Mouse (Mus musculus): ENCODE measurements around the gene 1700019D03Rik. TPM values are rescaled to one million over a fixed set of nuclear protein-coding genes. Genes with fewer than 3 reads are reported as not detected.

The 1700019D03Rik gene
- polyA plus RNA-seq, 1 experiment from 2014 or later = 1.1 TPM

DNA sequence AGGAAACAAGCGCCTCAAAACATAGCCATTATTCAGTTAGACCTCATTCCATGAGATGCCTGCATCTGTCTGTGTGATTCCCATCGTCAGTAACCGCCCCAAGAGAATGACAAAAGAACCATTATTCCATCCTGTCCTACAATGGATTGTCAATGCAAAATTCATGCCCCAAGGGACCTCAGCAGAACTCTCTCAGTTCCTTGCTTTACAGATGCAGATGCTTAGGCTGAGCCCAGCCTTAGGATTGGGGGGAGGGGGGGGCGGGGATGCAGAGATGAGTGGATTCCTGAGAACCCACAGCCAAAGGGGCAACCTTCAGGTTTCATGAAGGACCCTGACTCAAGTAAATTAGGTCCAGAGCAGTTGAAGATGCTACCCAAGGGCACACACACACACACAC is 66.4 kb downstream of the 1700019D03Rik start:
- Histone ChIP-seq H3K9ac (ENCODE audit: low read length) (no peak overlapping the region), H3K36me3 (ENCODE audit: control insufficient read depth, insufficient read depth, low read length) (no peaks in the 10 kb centered on the region), H3K4me2 (ENCODE audit: low read length) (peak overlapping the region; percentile 98), H3K4me3 (ENCODE audit: control insufficient read depth in 1 of 2, insufficient read depth in 1 of 2, low read depth in 1 of 2, low read length in 2 of 2) (peak overlapping the region in 1 of 2 experiments; percentile 63; a peak in 1 of 4 replicates), H3K27me3 (ENCODE audit: control insufficient read depth, insufficient read depth, low read length) (no peaks in the 10 kb centered on the region), H3K4me1 (ENCODE audit: control insufficient read depth in 2 of 2, insufficient read depth in 2 of 2, low read length in 2 of 2) (peaks cover 6 to 7% of the 10 kb centered on the region in 2 experiments; a peak in 3 of 4 replicates), H3K27ac (replicated peaks in 1 of 2; ENCODE audit: control insufficient read depth in 1 of 2, insufficient read depth in 1 of 2, low read depth in 2 of 2, low read length in 2 of 2) (no peak overlapping the region), H3K9me3 (ENCODE audit: control insufficient read depth, low read length) (no peaks in the 10 kb centered on the region)
- ATAC-seq (ENCODE audit: insufficient number of reproducible peaks, insufficient read depth, low FRiP score, low read depth) = no peak
- WGBS = 37% methylated on average over 4 of the region's 4 CpGs

GRCm38 (mm10) chr1:52952551-52953397 is 67.2 kb downstream of the 1700019D03Rik start:
- 1% methylated on average over 47 of the region's 47 CpGs for WGBS
- Histone ChIP-seq H3K9me3 (ENCODE audit: control insufficient read depth, low read length) (no peaks in the 10 kb centered on the region), H3K4me3 (ENCODE audit: control insufficient read depth in 1 of 2, insufficient read depth in 1 of 2, low read depth in 1 of 2, low read length in 2 of 2) (peak overlapping the region; percentile 56 to 63), H3K27me3 (ENCODE audit: control insufficient read depth, insufficient read depth, low read length) (no peaks in the 10 kb centered on the region), H3K4me2 (ENCODE audit: low read length) (peak overlapping the region; percentile 98), H3K27ac (replicated peaks in 1 of 2; ENCODE audit: control insufficient read depth in 1 of 2, insufficient read depth in 1 of 2, low read depth in 2 of 2, low read length in 2 of 2) (no peak overlapping the region), H3K4me1 (ENCODE audit: control insufficient read depth in 2 of 2, insufficient read depth in 2 of 2, low read length in 2 of 2) (peaks cover 6 to 7% of the 10 kb centered on the region in 2 experiments; a peak in 3 of 4 replicates), H3K9ac (ENCODE audit: low read length) (peak overlapping the region; percentile 72), H3K36me3 (ENCODE audit: control insufficient read depth, insufficient read depth, low read length) (no peaks in the 10 kb centered on the region)
- ATAC-seq (ENCODE audit: insufficient number of reproducible peaks, insufficient read depth, low FRiP score, low read depth) = 0 out of 2 replicates have a peak, but pooled peaks have one; percentile 26

DNA sequence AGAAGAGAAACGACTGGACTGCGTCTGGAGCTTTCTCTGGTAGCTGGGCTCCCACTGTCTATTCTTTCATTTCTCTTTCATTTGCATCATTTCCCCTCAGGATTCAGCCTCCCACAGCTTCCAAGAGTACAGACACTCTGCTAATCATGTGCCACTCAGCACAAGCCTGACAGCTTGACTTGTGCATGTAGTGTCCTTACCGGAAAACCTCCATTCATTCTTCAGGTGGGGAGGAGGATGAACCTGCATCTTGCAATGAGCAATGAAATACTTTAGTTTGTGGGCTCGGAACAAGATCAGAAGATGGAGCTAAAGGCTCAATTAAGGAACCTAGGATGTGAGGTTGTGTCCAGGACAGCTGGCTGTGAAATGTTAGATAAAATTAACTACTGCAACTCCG is 67.8 kb downstream of the 1700019D03Rik start:
- Histone ChIP-seq H3K4me3 (ENCODE audit: control insufficient read depth in 1 of 2, insufficient read depth in 1 of 2, low read depth in 1 of 2, low read length in 2 of 2) (peak overlapping the region; percentile 56 to 63), H3K4me2 (ENCODE audit: low read length) (peak overlapping the region; percentile 98), H3K27me3 (ENCODE audit: control insufficient read depth, insufficient read depth, low read length) (no peaks in the 10 kb centered on the region), H3K36me3 (ENCODE audit: control insufficient read depth, insufficient read depth, low read length) (no peaks in the 10 kb centered on the region), H3K9me3 (ENCODE audit: control insufficient read depth, low read length) (no peaks in the 10 kb centered on the region), H3K9ac (ENCODE audit: low read length) (peak overlapping the region; percentile 72), H3K4me1 (ENCODE audit: control insufficient read depth in 2 of 2, insufficient read depth in 2 of 2, low read length in 2 of 2) (peaks cover 6 to 7% of the 10 kb centered on the region in 2 experiments; a peak in 3 of 4 replicates), H3K27ac (replicated peaks in 1 of 2; ENCODE audit: control insufficient read depth in 1 of 2, insufficient read depth in 1 of 2, low read depth in 2 of 2, low read length in 2 of 2) (no peak overlapping the region)
- 6% methylated on average over 5 of the region's 5 CpGs for WGBS
- ATAC-seq (ENCODE audit: insufficient number of reproducible peaks, insufficient read depth, low FRiP score, low read depth) = no peak

GRCm38 (mm10) chr1:52951146-52951868 is 68.7 kb downstream of the 1700019D03Rik start:
- no peaks in the 10 kb centered on the region for H3K9me3 ChIP-seq (ENCODE audit: control insufficient read depth, low read length)
- H3K4me2 ChIP-seq (ENCODE audit: low read length) = 0 out of 2 replicates have a peak overlapping the region, but pooled peaks have one; percentile 98
- no peaks in the 10 kb centered on the region for H3K27me3 ChIP-seq (ENCODE audit: control insufficient read depth, insufficient read depth, low read length)
- H3K4me3 ChIP-seq (ENCODE audit: control insufficient read depth in 1 of 2, insufficient read depth in 1 of 2, low read depth in 1 of 2, low read length in 2 of 2) = no peak overlapping the region
- no peak overlapping the region for H3K27ac ChIP-seq (replicated peaks in 1 of 2; ENCODE audit: control insufficient read depth in 1 of 2, insufficient read depth in 1 of 2, low read depth in 2 of 2, low read length in 2 of 2)
- no peak overlapping the region for H3K9ac ChIP-seq (ENCODE audit: low read length)
- H3K4me1 ChIP-seq (ENCODE audit: control insufficient read depth in 2 of 2, insufficient read depth in 2 of 2, low read length in 2 of 2) = peaks cover 6 to 7% of the 10 kb centered on the region in 2 experiments; a peak in 3 of 4 replicates
- no peaks in the 10 kb centered on the region for H3K36me3 ChIP-seq (ENCODE audit: control insufficient read depth, insufficient read depth, low read length)
- 61% methylated on average over 5 of the region's 5 CpGs for WGBS
- ATAC-seq (ENCODE audit: insufficient number of reproducible peaks, insufficient read depth, low FRiP score, low read depth) = no peak

- H3K4me2 ChIP-seq (ENCODE audit: low read length) = no peak overlapping the region
- no peaks in the 10 kb centered on the region for H3K9me3 ChIP-seq (ENCODE audit: control insufficient read depth, low read length)
- 87% methylated on average over 5 of the region's 5 CpGs for WGBS
- H3K36me3 ChIP-seq (ENCODE audit: control insufficient read depth, insufficient read depth, low read length) = no peaks in the 10 kb centered on the region
- no peaks in the 10 kb centered on the region for H3K27me3 ChIP-seq (ENCODE audit: control insufficient read depth, insufficient read depth, low read length)
- peaks cover 3 to 4% of the 10 kb centered on the region in 2 experiments; a peak in 3 of 4 replicates for H3K4me1 ChIP-seq (ENCODE audit: control insufficient read depth in 2 of 2, insufficient read depth in 2 of 2, low read length in 2 of 2)
- H3K27ac ChIP-seq (replicated peaks in 1 of 2; ENCODE audit: control insufficient read depth in 1 of 2, insufficient read depth in 1 of 2, low read depth in 2 of 2, low read length in 2 of 2) = no peak overlapping the region
- no peak overlapping the region for H3K9ac ChIP-seq (ENCODE audit: low read length)
- ATAC-seq (ENCODE audit: insufficient number of reproducible peaks, insufficient read depth, low FRiP score, low read depth) = no peak
- no peak overlapping the region for H3K4me3 ChIP-seq (ENCODE audit: control insufficient read depth in 1 of 2, insufficient read depth in 1 of 2, low read depth in 1 of 2, low read length in 2 of 2)
Measured at GRCm38 (mm10) chr1:52947895-52948294, 72.1 kb downstream of the 1700019D03Rik start.

- H3K36me3 ChIP-seq (ENCODE audit: control insufficient read depth, insufficient read depth, low read length) = no peaks in the 10 kb centered on the region
- no peak overlapping the region for H3K4me2 ChIP-seq (ENCODE audit: low read length)
- no peak overlapping the region for H3K27ac ChIP-seq (replicated peaks in 1 of 2; ENCODE audit: control insufficient read depth in 1 of 2, insufficient read depth in 1 of 2, low read depth in 2 of 2, low read length in 2 of 2)
- H3K9me3 ChIP-seq (ENCODE audit: control insufficient read depth, low read length) = no peaks in the 10 kb centered on the region; the same call in 1 of the 2 replicates
- no peak for ATAC-seq (ENCODE audit: insufficient number of reproducible peaks, insufficient read depth, low FRiP score, low read depth)
- H3K4me3 ChIP-seq (ENCODE audit: control insufficient read depth in 1 of 2, insufficient read depth in 1 of 2, low read depth in 1 of 2, low read length in 2 of 2) = no peak overlapping the region
- no peaks in the 10 kb centered on the region for H3K4me1 ChIP-seq (ENCODE audit: control insufficient read depth in 2 of 2, insufficient read depth in 2 of 2, low read length in 2 of 2)
- H3K27me3 ChIP-seq (ENCODE audit: control insufficient read depth, insufficient read depth, low read length) = no peaks in the 10 kb centered on the region
- 78% methylated on average over 1 of the region's 1 CpGs for WGBS
- H3K9ac ChIP-seq (ENCODE audit: low read length) = no peak overlapping the region
Measured at GRCm38 (mm10) chr1:52939021-52939420, 81.0 kb downstream of the 1700019D03Rik start.

GRCm38 (mm10) chr1:52934494-52934893 is 85.5 kb downstream of the 1700019D03Rik start:
- 84% methylated on average over 5 of the region's 5 CpGs for WGBS
- ATAC-seq (ENCODE audit: insufficient number of reproducible peaks, insufficient read depth, low FRiP score, low read depth) = no peak
- H3K4me2 ChIP-seq (ENCODE audit: low read length) = no peak overlapping the region

More at GRCm38 (mm10) chr1:52934494-52934893, 85.5 kb downstream of the 1700019D03Rik start:
- Histone ChIP-seq H3K4me3 (ENCODE audit: control insufficient read depth in 1 of 2, insufficient read depth in 1 of 2, low read depth in 1 of 2, low read length in 2 of 2) (no peak overlapping the region), H3K27me3 (ENCODE audit: control insufficient read depth, insufficient read depth, low read length) (no peaks in the 10 kb centered on the region), H3K9ac (ENCODE audit: low read length) (no peak overlapping the region), H3K9me3 (ENCODE audit: control insufficient read depth, low read length) (no peaks in the 10 kb centered on the region; the same call in 1 of the 2 replicates), H3K36me3 (ENCODE audit: control insufficient read depth, insufficient read depth, low read length) (no peaks in the 10 kb centered on the region), H3K27ac (replicated peaks in 1 of 2; ENCODE audit: control insufficient read depth in 1 of 2, insufficient read depth in 1 of 2, low read depth in 2 of 2, low read length in 2 of 2) (no peak overlapping the region), H3K4me1 (ENCODE audit: control insufficient read depth in 2 of 2, insufficient read depth in 2 of 2, low read length in 2 of 2) (no peaks in the 10 kb centered on the region)
